Mouse (Mus musculus) myocyte (in vitro differentiated cells): ENCODE measurements around the gene Gm9903. TPM values are rescaled to one million over a fixed set of nuclear protein-coding genes. Genes with fewer than 3 reads are reported as not detected.
A peak's percentile ranks its signal among the peaks of the same experiment; 100 is the strongest.

ENCODE experiments used
- H3K27me3 ChIP-seq: one replicate; pipeline ENCODE4 v1.6.1; 2011; ENCODE audit not compliant: control insufficient read depth, insufficient read depth, insufficient read length
- H3K36me3 ChIP-seq: one replicate; pipeline ENCODE4 v1.6.1; 2011; ENCODE audit not compliant: control insufficient read depth, insufficient read depth
- H3K4me2 ChIP-seq: one replicate; pipeline ENCODE4 v1.6.1; 2011; ENCODE audit warnings: low read depth, control low read depth
- H3K4me3 ChIP-seq: one replicate; pipeline ENCODE4 v1.5.1; 2011; ENCODE audit warnings: mild to moderate bottlenecking, control low read depth, moderate library complexity
- H3K79me2 ChIP-seq: one replicate; pipeline ENCODE4 v1.6.1; 2011; ENCODE audit not compliant: control insufficient read depth, insufficient read depth
- H3ac ChIP-seq: one replicate; pipeline ENCODE4 v1.6.1; 2011; ENCODE audit not compliant: control insufficient read depth, insufficient read length
- CEBPB ChIP-seq: IDR thresholded peaks from 2 replicates; pipeline ENCODE4 v1.6.1; 2011; ENCODE audit warnings: mild to moderate bottlenecking, moderate library complexity; ENCODE audit not compliant: poor library complexity, insufficient read depth, severe bottlenecking
- E2F4 ChIP-seq: IDR thresholded peaks from one replicate; pipeline ENCODE4 v1.6.1; 2011; ENCODE audit warnings: mild to moderate bottlenecking, control low read depth, moderate library complexity; ENCODE audit not compliant: insufficient read depth
- MAX ChIP-seq: IDR thresholded peaks from one replicate; pipeline ENCODE4 v1.6.1; 2011; ENCODE audit warnings: low read depth, mild to moderate bottlenecking, control low read depth
- MYOD1 ChIP-seq, 3 experiments: IDR thresholded peaks; one replicate each; pipeline ENCODE4 v1.6.1; 2011; ENCODE audit warnings: control low read depth in 2 of 3, low read depth in 2 of 3, mild to moderate bottlenecking in 2 of 3, moderate library complexity in 1 of 3; ENCODE audit not compliant: insufficient read length in 2 of 3, control insufficient read depth in 1 of 3
- MYOG ChIP-seq, 3 experiments: IDR thresholded peaks; one replicate each; pipeline ENCODE4 v1.6.1; 2011; ENCODE audit warnings: control low read depth in 2 of 3, low read depth in 2 of 3, mild to moderate bottlenecking in 2 of 3; ENCODE audit not compliant: insufficient read length in 2 of 3, control insufficient read depth in 1 of 3, insufficient read depth in 1 of 3
- POLR2A ChIP-seq: IDR thresholded peaks from one replicate; pipeline ENCODE4 v1.6.1; 2011; ENCODE audit warnings: low read depth, mild to moderate bottlenecking, control low read depth, moderate library complexity; ENCODE audit not compliant: insufficient read length
- POLR2AphosphoS2 ChIP-seq: IDR thresholded peaks from one replicate; pipeline ENCODE4 v1.6.1; 2011; ENCODE audit warnings: low read depth, control low read depth; ENCODE audit not compliant: insufficient read length
- REST ChIP-seq: IDR thresholded peaks from one replicate; pipeline ENCODE4 v1.6.1; 2011; ENCODE audit warnings: mild to moderate bottlenecking, control low read depth, moderate library complexity; ENCODE audit not compliant: insufficient read depth, insufficient read length
- SRF ChIP-seq: IDR thresholded peaks from one replicate; pipeline ENCODE4 v1.6.1; 2011; ENCODE audit warnings: low read depth; ENCODE audit not compliant: control insufficient read depth, insufficient read length
- TCF12 ChIP-seq: IDR thresholded peaks from one replicate; pipeline ENCODE4 v1.6.1; 2011; ENCODE audit warnings: mild to moderate bottlenecking, control low read depth; ENCODE audit not compliant: poor library complexity, insufficient read depth, severe bottlenecking
- TCF3 ChIP-seq: IDR thresholded peaks from one replicate; pipeline ENCODE4 v1.6.1; 2011; ENCODE audit warnings: low read depth, control low read depth; ENCODE audit not compliant: insufficient read length
- USF1 ChIP-seq: IDR thresholded peaks from one replicate; pipeline ENCODE4 v1.6.1; 2011; ENCODE audit warnings: low read depth, mild to moderate bottlenecking, control low read depth, moderate library complexity
- polyA plus RNA-seq: library from polyadenylated mRNA; unstranded; fragments of >200 nt; fragmentation: generic; extraction: Trizol; gene quantifications from one replicate; pipeline ENCODE4 v1.2.1, GENCODE M21; 2012; ENCODE audit warnings: missing spikeins

Gene Gm9903
- polyA plus RNA-seq, 1 experiment = 0.25 TPM

GRCm38 (mm10) chr5:33638826-33639225 lies 9.1 kb downstream of the Gm9903 start:
- no peak overlapping the region for H3K4me2 ChIP-seq
- H3K36me3 ChIP-seq = peaks cover 26% of the 10 kb centered on the region
- H3K79me2 ChIP-seq = no peaks in the 10 kb centered on the region
- TF ChIP-seq TCF3 (no peak), E2F4 (no peak), MYOD1 (IDR thresholded peaks at IDR 0.05; ENCODE audit: control insufficient read depth in 1 of 3, insufficient read length in 2 of 3, low read depth in 2 of 3) (no peak), TCF12 (no peak), CEBPB (no peak), USF1 (no peak), POLR2A (no peak), MAX (no peak), SRF (no peak), POLR2AphosphoS2 (no peak), REST (no peak), MYOG (IDR thresholded peaks at IDR 0.05; ENCODE audit: control insufficient read depth in 1 of 3, insufficient read depth in 1 of 3, insufficient read length in 2 of 3, low read depth in 2 of 3) (no peak)
- H3K27me3 ChIP-seq = no peaks in the 10 kb centered on the region
- no peak overlapping the region for H3ac ChIP-seq
- H3K4me3 ChIP-seq = no peak overlapping the region

GRCm38 (mm10) chr5:33640652-33641051 lies 10.9 kb downstream of the Gm9903 start:
- TF ChIP-seq REST (no peak), TCF3 (no peak), MYOD1 (IDR thresholded peaks at IDR 0.05; ENCODE audit: control insufficient read depth in 1 of 3, insufficient read length in 2 of 3, low read depth in 2 of 3) (no peak), SRF (no peak), POLR2AphosphoS2 (no peak), POLR2A (no peak), TCF12 (no peak), MYOG (IDR thresholded peaks at IDR 0.05; ENCODE audit: control insufficient read depth in 1 of 3, insufficient read depth in 1 of 3, insufficient read length in 2 of 3, low read depth in 2 of 3) (no peak), MAX (no peak), CEBPB (no peak), E2F4 (no peak), USF1 (no peak)
- no peak overlapping the region for H3K4me3 ChIP-seq
- no peaks in the 10 kb centered on the region for H3K79me2 ChIP-seq
- H3K36me3 ChIP-seq = peaks cover 40% of the 10 kb centered on the region
- no peak overlapping the region for H3K4me2 ChIP-seq
- H3ac ChIP-seq = no peak overlapping the region
- no peaks in the 10 kb centered on the region for H3K27me3 ChIP-seq

- no peak for TF ChIP-seq MYOD1 (IDR thresholded peaks at IDR 0.05; ENCODE audit: control insufficient read depth in 1 of 3, insufficient read length in 2 of 3, low read depth in 2 of 3)
- no peak for TF ChIP-seq MYOG (IDR thresholded peaks at IDR 0.05; ENCODE audit: control insufficient read depth in 1 of 3, insufficient read depth in 1 of 3, insufficient read length in 2 of 3, low read depth in 2 of 3)
- no peak for TF ChIP-seq TCF3
- Histone ChIP-seq H3ac (no peak overlapping the region), H3K79me2 (peaks cover 52% of the 10 kb centered on the region), H3K27me3 (no peaks in the 10 kb centered on the region), H3K36me3 (peaks cover 14% of the 10 kb centered on the region), H3K4me3 (peak overlapping the region; percentile 97), H3K4me2 (peak overlapping the region; percentile 93)
These were observed 21.3 kb downstream of the Gm9903 start for GRCm38 (mm10) chr5:33651017-33651416.

DNA sequence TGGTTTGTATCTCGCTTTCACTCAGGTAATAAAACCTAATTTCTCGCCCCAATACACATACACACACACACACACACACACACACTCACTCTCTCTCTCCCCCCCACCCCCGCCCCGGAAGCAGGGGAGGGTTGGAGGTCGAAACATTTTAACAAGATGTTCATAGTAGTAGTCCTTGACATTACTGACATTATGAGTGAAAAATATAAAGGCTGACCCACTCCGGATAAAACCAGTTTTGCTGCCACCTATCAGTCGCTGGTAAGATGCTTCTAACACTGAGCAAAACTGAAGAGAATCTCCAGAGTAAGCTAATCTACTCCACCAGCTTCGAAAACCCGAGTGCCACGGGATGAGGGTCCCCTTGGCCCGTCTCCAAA lies 21.8 kb downstream of the Gm9903 start:
- H3K4me2 ChIP-seq = peak overlapping the region; percentile 93
- peaks cover 57% of the 10 kb centered on the region for H3K79me2 ChIP-seq
- H3ac ChIP-seq = peak overlapping the region; percentile 63
- TF ChIP-seq SRF (no peak), CEBPB (no peak), POLR2A (no peak), TCF3 (no peak), REST (no peak), POLR2AphosphoS2 (no peak), MAX (no peak), E2F4 (no peak), MYOG (IDR thresholded peaks at IDR 0.05; ENCODE audit: control insufficient read depth in 1 of 3, insufficient read depth in 1 of 3, insufficient read length in 2 of 3, low read depth in 2 of 3) (no peak), MYOD1 (IDR thresholded peaks at IDR 0.05; ENCODE audit: control insufficient read depth in 1 of 3, insufficient read length in 2 of 3, low read depth in 2 of 3) (no peak), USF1 (no peak)
- peaks cover 12% of the 10 kb centered on the region for H3K36me3 ChIP-seq
- H3K27me3 ChIP-seq = no peaks in the 10 kb centered on the region
- H3K4me3 ChIP-seq = peak overlapping the region; percentile 97
